Mouse (Mus musculus) midbrain, embryonic 13.5 days (tissue): Measurements from ENCODE around the gene Pax3. TPM values are rescaled to one million over a fixed set of nuclear protein-coding genes. Genes with fewer than 3 reads are reported as not detected.

Source experiments
- ATAC-seq: fragments of 200-750 bp; cut with Nextera tagmentation; 2 replicates; pipeline ENCODE4 v1.8.0; 2017; ENCODE audit warnings: mild to moderate bottlenecking, moderate TSS enrichment, moderate library complexity
- H3K27ac ChIP-seq: fragments of 300-500 bp; sonication (generic); 2 replicates; pipeline ENCODE4 v1.5.1; 2015; ENCODE audit warnings: inconsistent platforms, mild to moderate bottlenecking, moderate library complexity
- H3K27me3 ChIP-seq: fragments of 300-500 bp; sonication (generic); 2 replicates; pipeline ENCODE4 v1.6.1; 2015; ENCODE audit warnings: mild to moderate bottlenecking, inconsistent platforms
- H3K36me3 ChIP-seq: fragments of 300-500 bp; sonication (generic); 2 replicates; pipeline ENCODE4 v1.6.1; 2015; ENCODE audit warnings: mild to moderate bottlenecking, inconsistent platforms
- H3K4me1 ChIP-seq: fragments of 300-500 bp; sonication (generic); replicated peaks from 2 replicates; pipeline ENCODE4 v1.6.1; 2015; ENCODE audit warnings: inconsistent platforms
- H3K4me2 ChIP-seq: fragments of 300-500 bp; sonication (generic); replicated peaks from 2 replicates; pipeline ENCODE4 v1.6.1; 2015; ENCODE audit warnings: moderate library complexity, mild to moderate bottlenecking, inconsistent platforms
- H3K4me3 ChIP-seq: fragments of 300-500 bp; sonication (generic); replicated peaks from 2 replicates; pipeline ENCODE4 v1.5.1; 2015; ENCODE audit warnings: mild to moderate bottlenecking, inconsistent platforms
- H3K9ac ChIP-seq: fragments of 300-500 bp; sonication (generic); replicated peaks from 2 replicates; pipeline ENCODE4 v1.6.1; 2015; ENCODE audit warnings: mild to moderate bottlenecking, inconsistent platforms
- H3K9me3 ChIP-seq: fragments of 300-500 bp; sonication (generic); 2 replicates; pipeline ENCODE4 v1.6.1; 2016; ENCODE audit warnings: mild to moderate bottlenecking, inconsistent platforms
- WGBS: fragments of 180-500 bp; shearing (Covaris S2); methylation state at CpG from one replicate; pipeline ENCODE4 v1.1.7; 2015; 5-methylcytosine and 5-hydroxymethylcytosine counted together
- polyA plus RNA-seq: library from polyadenylated mRNA; unstranded; fragments of >200 nt; fragmentation: Nextera tagmentation; extraction: Ambion mirVana; gene quantifications from 2 replicates; pipeline ENCODE4 v1.2.1, GENCODE M21; 2015

Gene Pax3
- polyA plus RNA-seq, 1 experiment from 2014 or later, result 35.6 TPM

GRCm38 (mm10) chr1:78167577-78168286, 29.2 kb downstream of the Pax3 start:
- no peaks in the 10 kb centered on the region for H3K9me3 ChIP-seq
- no peak overlapping the region for H3K27ac ChIP-seq
- no peak overlapping the region for H3K9ac ChIP-seq
- peaks cover 89% of the 10 kb centered on the region for H3K27me3 ChIP-seq
- peak overlapping the region; percentile 22; the same call in 1 of the 2 replicates for H3K4me2 ChIP-seq
- 4% methylated on average over 18 of the region's 18 CpGs for WGBS
- peaks cover 62% of the 10 kb centered on the region for H3K4me1 ChIP-seq
- ATAC-seq, result peak; percentile 90
- H3K36me3 ChIP-seq, result no peaks in the 10 kb centered on the region
- H3K4me3 ChIP-seq, result no peak overlapping the region

GRCm38 (mm10) chr1:78161745-78162144, 35.2 kb downstream of the Pax3 start:
- no peaks in the 10 kb centered on the region for H3K9me3 ChIP-seq
- no peak overlapping the region for H3K4me3 ChIP-seq
- peaks cover 94% of the 10 kb centered on the region for H3K27me3 ChIP-seq
- H3K9ac ChIP-seq, result no peak overlapping the region
- ATAC-seq, result no peak
- H3K36me3 ChIP-seq, result no peaks in the 10 kb centered on the region
- no peak overlapping the region for H3K4me2 ChIP-seq
- WGBS, result 77% methylated on average over 5 of the region's 5 CpGs
- peaks cover 37% of the 10 kb centered on the region for H3K4me1 ChIP-seq
- no peak overlapping the region for H3K27ac ChIP-seq

GRCm38 (mm10) chr1:78157930-78158329, 39.0 kb downstream of the Pax3 start:
- H3K4me3 ChIP-seq, result no peak overlapping the region
- WGBS, result 29% methylated on average over 6 of the region's 6 CpGs
- no peaks in the 10 kb centered on the region for H3K36me3 ChIP-seq
- no peak overlapping the region for H3K27ac ChIP-seq
- H3K27me3 ChIP-seq, result peaks cover 85% of the 10 kb centered on the region
- no peak overlapping the region for H3K9ac ChIP-seq
- no peak for ATAC-seq
- peaks cover 25% of the 10 kb centered on the region for H3K4me1 ChIP-seq
- H3K4me2 ChIP-seq, result no peak overlapping the region
- H3K9me3 ChIP-seq, result no peaks in the 10 kb centered on the region

GRCm38 (mm10) chr1:78155796-78156195, 41.1 kb downstream of the Pax3 start:
- Histone ChIP-seq H3K27me3 (peaks cover 85% of the 10 kb centered on the region), H3K4me2 (no peak overlapping the region), H3K27ac (no peak overlapping the region), H3K9me3 (no peaks in the 10 kb centered on the region), H3K36me3 (no peaks in the 10 kb centered on the region), H3K4me3 (no peak overlapping the region), H3K4me1 (peaks cover 22% of the 10 kb centered on the region), H3K9ac (no peak overlapping the region)
- ATAC-seq, result no peak
- 85% methylated on average over 4 of the region's 4 CpGs for WGBS

- Histone ChIP-seq H3K9me3 (no peaks in the 10 kb centered on the region), H3K9ac (no peak overlapping the region), H3K4me1 (peaks cover 36% of the 10 kb centered on the region), H3K27me3 (peaks cover 95% of the 10 kb centered on the region), H3K4me3 (no peak overlapping the region), H3K4me2 (no peak overlapping the region), H3K27ac (no peak overlapping the region), H3K36me3 (no peaks in the 10 kb centered on the region)
- ATAC-seq, result no peak
- 54% methylated on average over 2 of the region's 2 CpGs for WGBS
These were observed 48.8 kb downstream of the Pax3 start for GRCm38 (mm10) chr1:78148011-78148623.

- peaks cover 88% of the 10 kb centered on the region for H3K27me3 ChIP-seq
- no peak overlapping the region for H3K4me2 ChIP-seq
- no peak overlapping the region for H3K9ac ChIP-seq
- no peak overlapping the region for H3K4me3 ChIP-seq
- no peak overlapping the region for H3K27ac ChIP-seq
- WGBS, result 8% methylated on average over 6 of the region's 6 CpGs
- no peak for ATAC-seq
- H3K9me3 ChIP-seq, result no peaks in the 10 kb centered on the region
- peaks cover 65% of the 10 kb centered on the region for H3K4me1 ChIP-seq
- no peaks in the 10 kb centered on the region for H3K36me3 ChIP-seq
These were observed 53.5 kb downstream of the Pax3 start for GRCm38 (mm10) chr1:78143403-78143802.

- ATAC-seq, result no peak
- Histone ChIP-seq H3K27ac (peak overlapping the region; percentile 39; the same call in 1 of the 2 replicates), H3K9me3 (no peaks in the 10 kb centered on the region), H3K9ac (no peak overlapping the region), H3K4me3 (no peak overlapping the region), H3K27me3 (peaks cover 87% of the 10 kb centered on the region), H3K4me1 (peaks cover 65% of the 10 kb centered on the region), H3K36me3 (no peaks in the 10 kb centered on the region), H3K4me2 (no peak overlapping the region)
- 25% methylated on average over 6 of the region's 6 CpGs for WGBS
These were observed 54.0 kb downstream of the Pax3 start for GRCm38 (mm10) chr1:78142912-78143311.

- H3K4me2 ChIP-seq, result peak overlapping the region; percentile 17; the same call in 1 of the 2 replicates
- no peak overlapping the region for H3K4me3 ChIP-seq
- H3K9ac ChIP-seq, result no peak overlapping the region
- peak; percentile 53; the same call in 1 of the 2 replicates for ATAC-seq
- no peaks in the 10 kb centered on the region for H3K36me3 ChIP-seq
- peak overlapping the region; percentile 39; the same call in 1 of the 2 replicates for H3K27ac ChIP-seq
- peaks cover 90% of the 10 kb centered on the region for H3K27me3 ChIP-seq
- no peaks in the 10 kb centered on the region for H3K9me3 ChIP-seq
- 9% methylated on average over 9 of the region's 9 CpGs for WGBS
- peaks cover 68% of the 10 kb centered on the region for H3K4me1 ChIP-seq
These were observed 55.0 kb downstream of the Pax3 start for GRCm38 (mm10) chr1:78141741-78142501.

- Histone ChIP-seq H3K27me3 (peaks cover 90% of the 10 kb centered on the region), H3K4me2 (peak overlapping the region; percentile 17; the same call in 1 of the 2 replicates), H3K4me1 (peaks cover 64% of the 10 kb centered on the region), H3K36me3 (no peaks in the 10 kb centered on the region), H3K4me3 (no peak overlapping the region), H3K27ac (peak overlapping the region; percentile 39; the same call in 1 of the 2 replicates), H3K9me3 (no peaks in the 10 kb centered on the region), H3K9ac (no peak overlapping the region)
- 4% methylated on average over 7 of the region's 7 CpGs for WGBS
- no peak for ATAC-seq
These were observed 55.6 kb downstream of the Pax3 start for GRCm38 (mm10) chr1:78141314-78141713.

- peak overlapping the region; percentile 58 for H3K27ac ChIP-seq
- H3K4me1 ChIP-seq, result peaks cover 64% of the 10 kb centered on the region
- H3K9ac ChIP-seq, result no peak overlapping the region
- H3K4me2 ChIP-seq, result peak overlapping the region; percentile 34
- H3K27me3 ChIP-seq, result peaks cover 88% of the 10 kb centered on the region
- H3K9me3 ChIP-seq, result no peaks in the 10 kb centered on the region
- H3K36me3 ChIP-seq, result no peaks in the 10 kb centered on the region
- peak; percentile 79 for ATAC-seq
- H3K4me3 ChIP-seq, result no peak overlapping the region
- under 1% methylated on average over 14 of the region's 14 CpGs for WGBS
These were observed 56.2 kb downstream of the Pax3 start for GRCm38 (mm10) chr1:78140505-78141303.

GRCm38 (mm10) chr1:78139287-78139686, 57.6 kb downstream of the Pax3 start:
- H3K27me3 ChIP-seq, result peaks cover 87% of the 10 kb centered on the region
- no peaks in the 10 kb centered on the region for H3K36me3 ChIP-seq
- no peak overlapping the region for H3K9ac ChIP-seq
- H3K4me2 ChIP-seq, result no peak overlapping the region; the same call in 1 of the 2 replicates
- H3K4me1 ChIP-seq, result peaks cover 52% of the 10 kb centered on the region
- ATAC-seq, result peak; percentile 71; the same call in 1 of the 2 replicates
- under 1% methylated on average over 11 of the region's 11 CpGs for whole genome bisulfite sequencing
- peak overlapping the region; percentile 10; the same call in 1 of the 2 replicates for H3K27ac ChIP-seq
- H3K4me3 ChIP-seq, result no peak overlapping the region
- no peaks in the 10 kb centered on the region for H3K9me3 ChIP-seq
